Mouse (Mus musculus) liver, postnatal 0 days (tissue): ENCODE results near the gene Kif1a.
A peak's percentile ranks its signal among the peaks of the same experiment; 100 is the strongest.

Experiments used
- CTCF ChIP-seq: sonication (generic); IDR thresholded peaks from 2 replicates; pipeline ENCODE4 v1.5.1; 2016; ENCODE audit warnings: antibody characterized with exemption, low read depth
- EP300 ChIP-seq: IDR thresholded peaks from 2 replicates; pipeline ENCODE4 v1.6.1; 2016; ENCODE audit warnings: antibody characterized with exemption, low read depth, mild to moderate bottlenecking

DNA sequence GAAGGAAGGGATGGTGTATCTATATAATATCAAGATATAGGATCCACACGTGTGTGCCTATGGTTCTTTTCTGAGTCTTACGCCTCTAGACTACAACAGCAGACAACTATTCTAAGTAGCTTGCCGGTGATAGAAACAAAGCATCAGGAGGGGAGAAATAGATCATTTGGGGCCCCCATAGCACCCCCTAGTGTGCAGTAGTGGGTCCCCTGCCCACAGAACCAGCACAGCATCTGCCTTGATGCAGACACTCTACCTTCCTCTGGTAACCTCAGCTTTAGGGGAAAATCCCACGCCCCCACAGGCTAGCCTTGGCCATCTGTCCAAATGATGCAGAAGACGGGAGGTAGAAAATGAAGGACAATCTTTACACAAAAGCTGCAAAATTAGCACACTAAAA, 116.8 kb downstream of the Kif1a start:
- TF ChIP-seq CTCF (peak; percentile 18), EP300 (no peak)
